Mouse (Mus musculus) liver, embryonic 12.5 days (tissue): Measurements from ENCODE around the gene Fgb. TPM values are rescaled to one million over a fixed set of nuclear protein-coding genes. Genes with fewer than 3 reads are reported as not detected.

Experiments used
- ATAC-seq: fragments of 200-750 bp; cut with Nextera tagmentation; 2 replicates; pipeline ENCODE4 v1.8.0; 2017; ENCODE audit warnings: moderate number of reproducible peaks, mild to moderate bottlenecking, moderate library complexity
- H3K27ac ChIP-seq: fragments of 300-500 bp; sonication (generic); 2 replicates; pipeline ENCODE4 v1.5.1; 2016; ENCODE audit warnings: mild to moderate bottlenecking
- H3K27me3 ChIP-seq: fragments of 300-500 bp; sonication (generic); replicated peaks from 2 replicates; pipeline ENCODE4 v1.6.1; 2016; ENCODE audit warnings: mild to moderate bottlenecking, moderate library complexity
- H3K36me3 ChIP-seq: fragments of 300-500 bp; sonication (generic); 2 replicates; pipeline ENCODE4 v1.6.1; 2016; ENCODE audit warnings: mild to moderate bottlenecking, moderate library complexity
- H3K4me1 ChIP-seq: fragments of 300-500 bp; sonication (generic); 2 replicates; pipeline ENCODE4 v1.6.1; 2016
- H3K4me2 ChIP-seq: fragments of 300-500 bp; sonication (generic); 2 replicates; pipeline ENCODE4 v1.6.1; 2016; ENCODE audit warnings: mild to moderate bottlenecking, moderate library complexity
- H3K4me3 ChIP-seq: fragments of 300-500 bp; sonication (generic); 2 replicates; pipeline ENCODE4 v1.5.1; 2016; ENCODE audit warnings: mild to moderate bottlenecking, moderate library complexity
- H3K9ac ChIP-seq: fragments of 300-500 bp; sonication (generic); 2 replicates; pipeline ENCODE4 v1.6.1; 2016; ENCODE audit warnings: mild to moderate bottlenecking, moderate library complexity
- H3K9me3 ChIP-seq: fragments of 300-500 bp; sonication (generic); replicated peaks from 2 replicates; pipeline ENCODE4 v1.6.1; 2016; ENCODE audit warnings: mild to moderate bottlenecking, moderate library complexity
- WGBS: fragments of 180-500 bp; shearing (Covaris S2); methylation state at CpG from one replicate; pipeline ENCODE4 v1.1.7; 2016; ENCODE audit not compliant: insufficient replicate concordance; 5-methylcytosine and 5-hydroxymethylcytosine counted together
- polyA plus RNA-seq: library from polyadenylated mRNA; unstranded; fragments of >200 nt; fragmentation: Nextera tagmentation; extraction: Ambion mirVana; gene quantifications from 2 replicates; pipeline ENCODE4 v1.2.1, GENCODE M21; 2016

The Fgb gene
- polyA plus RNA-seq, 1 experiment from 2014 or later = 139 TPM

DNA sequence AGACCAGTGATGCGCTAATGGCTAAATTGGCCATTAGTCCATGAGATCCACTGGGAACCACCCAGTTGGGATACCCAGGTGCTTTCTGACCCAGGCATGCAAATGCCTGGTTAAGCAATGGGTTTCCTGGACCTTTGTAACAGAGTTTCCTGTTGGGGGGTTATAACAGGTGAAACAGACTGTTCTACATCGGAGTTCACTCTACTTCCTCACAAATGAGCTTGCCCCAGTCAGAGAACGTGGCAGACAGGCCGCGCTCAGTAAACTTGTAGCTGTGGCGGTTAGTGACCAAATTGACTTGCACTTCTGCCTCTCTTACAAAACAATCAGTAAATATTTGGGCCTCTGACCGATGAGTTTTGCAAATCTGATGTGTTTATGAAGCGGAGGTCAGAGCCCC, 46.6 kb downstream of the Fgb start:
- Histone ChIP-seq H3K36me3 (no peaks in the 10 kb centered on the region), H3K27ac (no peak overlapping the region), H3K27me3 (no peaks in the 10 kb centered on the region), H3K4me2 (no peak overlapping the region), H3K4me1 (no peaks in the 10 kb centered on the region), H3K4me3 (no peak overlapping the region), H3K9me3 (no peaks in the 10 kb centered on the region), H3K9ac (no peak overlapping the region)
- no peak for ATAC-seq
- 66% methylated on average over 8 of the region's 8 CpGs for WGBS

DNA sequence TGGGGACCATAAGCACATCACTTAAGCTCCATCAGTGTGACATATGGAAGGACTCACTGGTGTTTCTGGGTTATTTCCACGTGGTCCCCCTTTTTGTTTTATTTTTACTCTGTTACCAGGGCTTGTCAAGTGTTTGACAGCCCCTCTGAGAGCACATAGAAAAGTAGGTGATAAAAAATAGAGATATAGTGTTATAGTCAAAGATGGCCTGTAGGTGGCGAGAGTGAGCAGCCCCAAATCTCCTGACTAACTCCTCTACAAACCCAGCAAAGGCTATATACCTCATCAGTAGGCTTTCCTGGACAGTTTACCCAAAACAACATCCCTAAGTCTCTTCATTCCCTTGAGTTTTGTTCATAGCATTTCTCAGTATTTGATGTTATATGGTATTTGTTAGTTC, 47.5 kb downstream of the Fgb start:
- ATAC-seq = no peak
- no peak overlapping the region for H3K4me2 ChIP-seq

DNA sequence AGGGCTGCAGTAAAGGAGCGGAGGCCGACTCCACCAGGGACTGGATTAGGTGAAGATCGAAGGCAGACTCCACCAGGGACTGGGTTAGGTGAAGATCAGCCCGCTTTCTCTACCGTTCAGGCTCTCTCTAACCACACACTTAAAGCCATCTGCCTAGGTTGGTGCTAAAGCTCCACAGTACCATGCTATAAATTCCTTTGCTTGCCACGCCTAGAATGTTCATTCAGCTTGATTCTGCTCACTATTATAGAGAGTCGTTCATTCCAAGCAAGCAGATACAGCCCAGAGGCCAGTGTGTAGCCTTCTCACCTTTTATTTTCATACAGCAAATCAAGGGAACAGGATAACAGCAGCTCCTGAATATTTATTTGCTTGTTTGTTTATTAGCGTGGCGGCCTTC, 49.7 kb downstream of the Fgb start:
- Histone ChIP-seq H3K27me3 (peaks cover 4% of the 10 kb centered on the region; the same call in 1 of the 2 replicates), H3K27ac (no peak overlapping the region), H3K4me3 (no peak overlapping the region), H3K4me1 (no peaks in the 10 kb centered on the region), H3K9me3 (no peaks in the 10 kb centered on the region), H3K4me2 (no peak overlapping the region), H3K9ac (no peak overlapping the region), H3K36me3 (no peaks in the 10 kb centered on the region)
- 74% methylated on average over 9 of the region's 9 CpGs for WGBS
- no peak for ATAC-seq

More for the DNA sequence above, 47.5 kb downstream of the Fgb start:
- WGBS = 0% methylated on average over 2 of the region's 2 CpGs
- no peaks in the 10 kb centered on the region for H3K27me3 ChIP-seq
- no peaks in the 10 kb centered on the region for H3K9me3 ChIP-seq
- no peak overlapping the region for H3K9ac ChIP-seq
- H3K27ac ChIP-seq = no peak overlapping the region
- no peak overlapping the region for H3K4me3 ChIP-seq
- H3K4me1 ChIP-seq = no peaks in the 10 kb centered on the region
- no peaks in the 10 kb centered on the region for H3K36me3 ChIP-seq

DNA sequence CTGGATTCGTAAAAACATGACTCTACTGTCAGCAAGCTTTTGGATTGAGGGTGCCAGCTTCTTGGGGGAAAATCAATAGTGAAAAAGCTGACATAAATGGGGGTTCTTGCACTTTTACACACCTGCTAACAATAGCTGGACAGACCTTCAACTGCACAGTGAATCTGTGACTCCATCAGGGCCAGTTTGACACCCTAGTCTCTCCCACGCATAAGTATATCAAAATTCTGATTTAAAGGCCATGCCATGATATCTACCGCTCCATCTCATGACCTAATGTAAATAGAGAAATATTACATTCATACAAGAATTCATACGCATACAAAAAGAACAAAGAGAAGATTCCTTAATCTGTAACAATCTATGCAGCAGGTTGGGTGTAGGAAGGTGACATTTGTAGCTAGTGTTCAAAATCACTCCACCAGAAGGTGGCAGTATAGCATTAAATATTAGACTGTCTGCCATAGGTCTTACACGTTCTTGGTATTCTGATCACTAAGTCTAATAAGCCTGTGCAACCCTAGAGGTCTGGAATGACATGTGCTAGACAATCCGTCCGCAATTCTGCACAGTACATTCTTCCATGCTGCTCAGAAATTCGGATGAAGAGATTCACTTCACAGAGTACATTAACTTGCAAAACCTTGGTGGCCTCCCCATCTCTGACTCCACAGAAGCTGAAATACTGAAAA, 50.7 kb downstream of the Fgb start:
- H3K36me3 ChIP-seq = no peaks in the 10 kb centered on the region
- H3K4me1 ChIP-seq = no peaks in the 10 kb centered on the region
- H3K27ac ChIP-seq = no peak overlapping the region
- no peak overlapping the region for H3K4me2 ChIP-seq
- 25% methylated on average over 8 of the region's 8 CpGs for WGBS
- no peak overlapping the region for H3K4me3 ChIP-seq
- peak; percentile 38; the same call in 1 of the 2 replicates for ATAC-seq
- peaks cover 5% of the 10 kb centered on the region; the same call in 1 of the 2 replicates for H3K27me3 ChIP-seq
- no peak overlapping the region for H3K9ac ChIP-seq
- H3K9me3 ChIP-seq = no peaks in the 10 kb centered on the region

DNA sequence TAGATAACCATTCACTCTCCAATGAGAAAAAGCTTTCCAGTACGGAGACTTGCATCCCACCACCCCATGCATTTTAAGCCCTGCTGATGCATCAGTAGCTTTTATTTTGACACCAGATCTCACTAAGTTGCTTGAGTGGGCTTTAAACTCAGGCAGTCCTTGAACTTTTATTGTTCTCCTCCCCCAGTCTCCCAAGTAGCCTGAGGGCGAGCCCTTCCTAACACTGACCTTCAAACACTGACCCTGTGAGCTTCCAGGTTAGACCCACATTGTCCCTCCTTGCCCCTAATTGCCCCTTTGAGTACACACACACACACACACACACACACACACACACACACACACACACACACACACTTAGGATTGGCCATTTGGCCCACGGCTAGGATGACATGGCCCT, 53.0 kb downstream of the Fgb start:
- WGBS = 76% methylated on average over 3 of the region's 3 CpGs
- no peak for ATAC-seq

DNA sequence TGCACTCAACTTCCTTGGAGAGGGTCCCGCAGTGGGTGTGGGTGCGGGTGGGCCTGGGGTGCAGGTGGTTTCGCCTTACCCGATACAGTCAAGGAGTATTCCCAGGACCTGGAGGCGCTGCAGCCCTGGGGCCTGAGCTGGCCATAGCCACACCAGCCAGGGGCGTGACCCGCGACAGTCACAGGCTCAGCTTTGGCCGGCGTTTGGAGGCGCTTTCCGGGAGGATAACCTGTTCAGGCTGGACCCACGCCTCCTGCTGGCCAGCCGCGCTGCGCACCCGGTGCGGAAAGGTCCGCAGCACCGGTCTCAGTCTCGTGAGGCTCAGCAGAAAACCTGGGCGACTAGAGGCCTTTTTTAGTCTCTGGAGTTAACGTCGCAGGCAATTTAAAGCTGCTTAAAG, 54.3 kb downstream of the Fgb start:
- no peak overlapping the region for H3K27ac ChIP-seq
- peaks cover 5% of the 10 kb centered on the region; the same call in 1 of the 2 replicates for H3K27me3 ChIP-seq
- no peaks in the 10 kb centered on the region for H3K9me3 ChIP-seq
- H3K4me3 ChIP-seq = no peak overlapping the region
- WGBS = 4% methylated on average over 24 of the region's 24 CpGs
- no peak overlapping the region for H3K9ac ChIP-seq
- peak overlapping the region; percentile 50 for H3K4me2 ChIP-seq
- no peaks in the 10 kb centered on the region for H3K36me3 ChIP-seq
- H3K4me1 ChIP-seq = no peaks in the 10 kb centered on the region
- ATAC-seq = peak; percentile 69

More for the DNA sequence above, 53.0 kb downstream of the Fgb start:
- H3K4me2 ChIP-seq = no peak overlapping the region
- no peaks in the 10 kb centered on the region for H3K9me3 ChIP-seq
- H3K36me3 ChIP-seq = no peaks in the 10 kb centered on the region
- no peak overlapping the region for H3K4me3 ChIP-seq
- no peak overlapping the region for H3K9ac ChIP-seq
- peaks cover 5% of the 10 kb centered on the region; the same call in 1 of the 2 replicates for H3K27me3 ChIP-seq
- H3K27ac ChIP-seq = no peak overlapping the region
- no peaks in the 10 kb centered on the region for H3K4me1 ChIP-seq

DNA sequence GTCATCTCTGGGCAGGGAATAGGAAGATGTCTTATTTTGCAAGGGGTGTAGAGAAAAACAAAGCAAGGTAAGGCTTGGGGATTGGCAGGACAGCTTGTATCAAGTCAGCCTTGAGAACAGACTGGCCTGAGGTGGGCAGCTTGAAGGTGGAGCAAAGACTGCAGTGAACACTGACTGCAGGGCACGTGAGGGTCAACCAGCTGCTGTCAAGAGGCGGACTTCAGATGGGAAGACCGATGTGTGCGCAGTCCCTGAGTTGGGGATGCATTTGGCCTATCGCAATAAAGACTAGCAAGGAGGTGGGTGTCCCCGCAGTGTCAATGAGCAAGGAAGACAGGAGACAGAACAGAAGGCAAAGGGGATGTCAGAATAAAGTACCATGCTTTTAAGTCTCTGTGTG, 56.7 kb downstream of the Fgb start:
- 79% methylated on average over 6 of the region's 6 CpGs for WGBS
- Histone ChIP-seq H3K9ac (no peak overlapping the region), H3K9me3 (no peaks in the 10 kb centered on the region), H3K27me3 (peaks cover 5% of the 10 kb centered on the region; the same call in 1 of the 2 replicates), H3K36me3 (no peaks in the 10 kb centered on the region), H3K4me1 (no peaks in the 10 kb centered on the region), H3K27ac (no peak overlapping the region), H3K4me2 (no peak overlapping the region), H3K4me3 (no peak overlapping the region)
- no peak for ATAC-seq

DNA sequence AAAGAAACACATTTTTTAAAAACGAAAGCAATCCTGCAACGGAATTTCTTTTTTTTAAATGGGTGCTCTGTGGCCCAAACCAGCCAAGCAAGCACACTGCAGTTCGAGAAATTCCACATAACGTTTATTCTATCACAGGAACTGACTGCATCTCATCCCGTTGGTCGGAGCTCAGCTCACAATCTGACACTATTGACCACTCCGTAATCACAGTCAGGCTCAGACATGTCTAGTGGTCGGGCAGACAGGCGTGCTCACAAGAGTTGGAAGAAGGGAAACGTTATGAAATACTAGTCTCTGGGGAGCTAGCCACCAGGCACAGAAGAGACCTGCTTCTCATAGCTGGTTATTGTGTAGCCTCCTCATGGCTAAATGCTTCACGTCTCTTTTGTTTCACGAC, 57.7 kb downstream of the Fgb start:
- ATAC-seq = no peak
- Histone ChIP-seq H3K4me3 (no peak overlapping the region), H3K36me3 (no peaks in the 10 kb centered on the region), H3K27me3 (peaks cover 5% of the 10 kb centered on the region; the same call in 1 of the 2 replicates), H3K27ac (no peak overlapping the region), H3K4me1 (no peaks in the 10 kb centered on the region), H3K9ac (no peak overlapping the region), H3K4me2 (no peak overlapping the region), H3K9me3 (no peaks in the 10 kb centered on the region)
- 67% methylated on average over 12 of the region's 12 CpGs for WGBS

Other genes with a start within 250 kb of the Fgb start
- 2.1 and 2.5 TPM in 2 replicates for gene Rbm46, start 173.4 kb downstream of the Fgb start, polyA plus RNA-seq
- 0.35 and 0.49 TPM in 2 replicates for gene Lrat, start 145.9 kb downstream of the Fgb start, polyA plus RNA-seq
- gene Fgg, start 42.1 kb downstream of the Fgb start, polyA plus RNA-seq = 170 and 179 TPM in 2 replicates
- gene Fga, start 23.8 kb downstream of the Fgb start, polyA plus RNA-seq = 190 and 194 TPM in 2 replicates
- gene Plrg1, start 5.7 kb upstream of the Fgb start, polyA plus RNA-seq = 66.2 and 69.4 TPM in 2 replicates
- 0.01 and 0.02 TPM in 2 replicates for gene Dchs2, start 78.1 kb upstream of the Fgb start, polyA plus RNA-seq